ENCODE assay signal across 9 mouse cellular contexts in the genomic region with DNA sequence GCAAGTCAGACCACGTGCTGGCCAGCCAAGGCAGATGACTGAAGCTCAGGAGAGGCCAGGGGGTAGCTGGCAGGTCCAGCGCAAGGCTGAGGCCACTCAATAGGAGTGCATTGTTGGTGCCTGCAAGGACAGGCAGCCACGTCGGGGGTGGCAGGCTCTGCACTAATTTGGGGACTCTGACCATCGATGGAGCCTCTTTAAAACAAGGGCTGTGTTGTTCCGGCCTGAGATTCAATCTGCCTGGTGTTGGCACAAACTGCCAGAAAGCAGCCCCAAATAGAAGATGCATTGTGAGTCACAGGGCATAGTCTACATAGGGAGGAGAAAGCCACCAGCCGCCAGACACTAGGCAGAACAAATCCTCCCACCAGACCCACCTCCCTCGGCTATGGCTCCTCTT. TPM values are rescaled to one million over a fixed set of nuclear protein-coding genes. Genes with fewer than 3 reads are reported as not detected.
DNase-seq lines count a peak whose midpoint lies in the region; ATAC-seq lines count a peak whose summit lies in the region.
"Had no signal": no experiment of that assay in that cellular context is flagged by ENCODE, and none has a peak within 500 bp of the region (broad histone marks: within the 10 kb centered on the region; RNA-seq: fewer than 3 reads in every experiment).

No protein-coding gene starts in this region.

- H3K36me3 ChIP-seq in hindbrain, embryonic 15.5 days, result no peaks in the 10 kb centered on the region
- H3K36me3 ChIP-seq: midbrain, embryonic 12.5 days had no signal

- ATAC-seq in hindbrain, embryonic 15.5 days (ENCODE audit: low FRiP score, low read depth), result peak; percentile 83

- H3K4me3 ChIP-seq in hindbrain, embryonic 15.5 days, result no peak overlapping the region
- H3K4me3 ChIP-seq: midbrain, embryonic 12.5 days had no signal

- DNase-seq in retina, postnatal 1 day, result peak; percentile 85
- DNase-seq in retina, embryonic 14.5 days (ENCODE audit: low spot score), result no peak
- DNase-seq in left cerebral cortex, postnatal 4 days, result peak; percentile 47
- DNase-seq in ovary, postnatal 14 days (ENCODE audit: low spot score), result no peak
- DNase-seq in urinary bladder, postnatal 36 days (ENCODE audit: low spot score in 2 of 2), result no peak
- no peak for DNase-seq in adrenal gland, postnatal 10 days
- DNase-seq: heart, postnatal 14 days had no signal

- no peaks in the 10 kb centered on the region for H3K4me1 ChIP-seq in hindbrain, embryonic 15.5 days (replicated peaks)

- no peak overlapping the region for H3K9ac ChIP-seq in hindbrain, embryonic 15.5 days
- H3K9ac ChIP-seq: midbrain, embryonic 12.5 days had no signal

- intact Hi-C loops in left cerebral cortex, postnatal 4 days (cut with DNase I), result no loop called here

- no peak overlapping the region for H3K4me2 ChIP-seq in hindbrain, embryonic 15.5 days
- H3K4me2 ChIP-seq: midbrain, embryonic 12.5 days had no signal

- no peaks in the 10 kb centered on the region for H3K27me3 ChIP-seq in hindbrain, embryonic 15.5 days
- H3K27me3 ChIP-seq: midbrain, embryonic 12.5 days had no signal

- H3K27ac ChIP-seq in hindbrain, embryonic 15.5 days (replicated peaks), result no peak overlapping the region
- H3K27ac ChIP-seq: midbrain, embryonic 12.5 days had no signal

- H3K9me3 ChIP-seq in hindbrain, embryonic 15.5 days, result no peaks in the 10 kb centered on the region
- H3K9me3 ChIP-seq: midbrain, embryonic 12.5 days had no signal

- WGBS in hindbrain, embryonic 15.5 days, result 50% methylated on average over 8 of the region's 8 CpGs

RNA-seq across cellular contexts. Expression of a gene that starts 23.6 kb away (rescaled TPM):
- 1.2 and 2.2 TPM in 2 replicates for polyA plus RNA-seq in hindbrain, embryonic 15.5 days (2015; fragmentation: Nextera tagmentation; extraction: Ambion mirVana)
- 1 to 10 TPM; 1.2 TPM for total RNA-seq in left cerebral cortex, postnatal 4 days (2021)
- total RNA-seq in adrenal gland, postnatal 10 days (2021), result 1 to 10 TPM; 2.4 to 5.5 TPM

RNA-seq across cellular contexts. Expression of a gene that starts 31.3 kb away (rescaled TPM):
- polyA plus RNA-seq in hindbrain, embryonic 15.5 days (2015; fragmentation: Nextera tagmentation; extraction: Ambion mirVana), result 480 TPM in 2 replicates
- total RNA-seq in left cerebral cortex, postnatal 4 days (2021), result 100 to 1,000 TPM; 174 to 177 TPM
- total RNA-seq in adrenal gland, postnatal 10 days (2021), result 100 to 1,000 TPM; 722 to 784 TPM

RNA-seq across cellular contexts. Expression of a gene that starts 56.9 kb away (rescaled TPM):
- polyA plus RNA-seq in hindbrain, embryonic 15.5 days (2015; fragmentation: Nextera tagmentation; extraction: Ambion mirVana), result 181 and 193 TPM in 2 replicates
- total RNA-seq in left cerebral cortex, postnatal 4 days (2021), result 100 to 1,000 TPM; 237 to 241 TPM
- total RNA-seq in adrenal gland, postnatal 10 days (2021), result 10 to 100 TPM; 31.9 to 39.9 TPM

Comparison
In these comparisons a context has a peak if more than half of its experiments do, and no peak if none do; other contexts are left out.
1. DNase-seq: peak in retina, postnatal 1 day (single experiment) and left cerebral cortex, postnatal 4 days (single experiment); none in retina, embryonic 14.5 days (single experiment), ovary, postnatal 14 days (single experiment), urinary bladder, postnatal 36 days (0 of 2) and adrenal gland, postnatal 10 days (single experiment).
2. RNA of a gene that starts 31.3 kb away (total RNA-seq): 722 to 784 TPM in adrenal gland, postnatal 10 days; 174 to 177 TPM in left cerebral cortex, postnatal 4 days; every median in the first group is over 4 times any median in the second.
3. RNA of a gene that starts 56.9 kb away (total RNA-seq): 237 to 241 TPM in left cerebral cortex, postnatal 4 days; 31.9 to 39.9 TPM in adrenal gland, postnatal 10 days; every median in the first group is over 4 times any median in the second.